Mouse (Mus musculus): ENCODE results near the gene Lsamp. TPM values are rescaled to one million over a fixed set of nuclear protein-coding genes. Genes with fewer than 3 reads are reported as not detected.

Gene Lsamp
- polyA plus RNA-seq, 1 experiment from 2014 or later = 1.5 TPM

DNA sequence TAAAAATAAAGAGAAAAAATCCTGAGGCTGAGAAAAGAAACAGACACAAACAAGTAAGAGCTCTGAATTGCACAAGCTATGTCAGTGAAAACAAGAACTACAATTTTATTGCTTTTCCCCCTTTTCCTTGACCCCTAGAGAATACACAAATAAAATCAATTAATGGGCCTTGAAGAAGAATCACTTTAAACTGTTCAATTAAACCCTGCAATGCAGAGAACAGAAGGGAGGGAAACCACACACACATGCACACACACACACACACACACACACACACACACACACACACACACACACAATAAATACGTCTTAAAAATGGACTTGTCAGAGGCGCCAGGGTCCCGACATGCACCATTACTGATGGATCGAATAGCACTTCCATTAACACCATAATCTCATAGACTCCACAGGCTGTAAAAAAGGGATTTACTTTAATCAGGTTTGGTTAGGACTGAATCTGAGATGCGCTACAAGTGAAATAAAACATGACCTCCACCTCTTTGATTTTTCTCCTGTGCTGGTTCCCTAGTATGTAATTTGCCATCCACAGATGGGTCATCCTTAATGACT lies 573.6 kb downstream of the Lsamp start:
- H3K4me1 ChIP-seq (replicated peaks; ENCODE audit: control insufficient read depth, insufficient read depth, low read length) = no peaks in the 10 kb centered on the region
- H3K4me3 ChIP-seq (ENCODE audit: low read depth, low read length) = no peak overlapping the region
- no peak overlapping the region for H3K27ac ChIP-seq (ENCODE audit: low read depth, low read length)
- WGBS = 76% methylated on average over 5 of the region's 5 CpGs
- no peak for TF ChIP-seq CTCF (IDR thresholded peaks at IDR 0.05; ENCODE audit: low read depth)
- H3K27me3 ChIP-seq (replicated peaks; ENCODE audit: control insufficient read depth, insufficient read depth, low read length) = no peaks in the 10 kb centered on the region
- ATAC-seq = no peak
- H3K4me2 ChIP-seq (replicated peaks; ENCODE audit: low read depth) = no peak overlapping the region
- no peaks in the 10 kb centered on the region for H3K9me3 ChIP-seq (ENCODE audit: control insufficient read depth)
- H3K9ac ChIP-seq (ENCODE audit: low read depth, low read length) = no peak overlapping the region
- H3K36me3 ChIP-seq (ENCODE audit: control insufficient read depth, insufficient read depth) = no peaks in the 10 kb centered on the region

DNA sequence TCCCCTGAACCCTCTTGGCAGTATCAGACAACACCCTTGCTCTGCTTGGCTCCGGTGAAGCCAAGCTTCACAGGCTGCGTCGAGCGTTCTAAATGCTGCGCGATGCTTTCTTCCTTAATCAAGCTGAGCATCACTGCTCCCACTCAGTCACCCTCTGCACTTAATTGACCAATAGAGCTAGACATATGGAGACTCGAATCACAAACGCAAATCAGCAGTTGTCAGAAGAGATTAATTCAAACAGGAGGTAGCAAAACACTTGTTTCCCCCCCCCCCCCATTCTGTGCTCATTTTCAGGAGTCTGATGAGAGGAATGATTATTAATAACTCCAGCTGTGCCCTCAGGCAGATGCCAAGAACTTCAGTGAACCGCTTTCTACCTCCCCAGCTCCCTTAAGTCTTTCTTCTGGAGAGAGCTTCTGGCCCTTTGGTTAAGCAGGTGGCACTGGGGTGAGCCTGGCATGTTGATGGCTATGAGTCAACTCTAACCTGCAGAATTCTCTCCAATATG lies 583.3 kb downstream of the Lsamp start:
- ATAC-seq = no peak
- Histone ChIP-seq H3K4me2 (replicated peaks; ENCODE audit: low read depth) (no peak overlapping the region), H3K36me3 (ENCODE audit: control insufficient read depth, insufficient read depth) (no peaks in the 10 kb centered on the region), H3K27me3 (replicated peaks; ENCODE audit: control insufficient read depth, insufficient read depth, low read length) (no peaks in the 10 kb centered on the region), H3K9me3 (ENCODE audit: control insufficient read depth) (no peaks in the 10 kb centered on the region), H3K9ac (ENCODE audit: low read depth, low read length) (no peak overlapping the region), H3K4me3 (ENCODE audit: low read depth, low read length) (no peak overlapping the region), H3K27ac (ENCODE audit: low read depth, low read length) (no peak overlapping the region), H3K4me1 (replicated peaks; ENCODE audit: control insufficient read depth, insufficient read depth, low read length) (no peaks in the 10 kb centered on the region)
- TF ChIP-seq CTCF (IDR thresholded peaks at IDR 0.05; ENCODE audit: low read depth) = no peak
- 89% methylated on average over 9 of the region's 9 CpGs for WGBS

GRCm38 (mm10) chr16:40572085-40572745 lies 588.1 kb downstream of the Lsamp start:
- 84% methylated on average over 12 of the region's 12 CpGs for WGBS
- H3K4me2 ChIP-seq (replicated peaks; ENCODE audit: low read depth) = no peak overlapping the region

DNA sequence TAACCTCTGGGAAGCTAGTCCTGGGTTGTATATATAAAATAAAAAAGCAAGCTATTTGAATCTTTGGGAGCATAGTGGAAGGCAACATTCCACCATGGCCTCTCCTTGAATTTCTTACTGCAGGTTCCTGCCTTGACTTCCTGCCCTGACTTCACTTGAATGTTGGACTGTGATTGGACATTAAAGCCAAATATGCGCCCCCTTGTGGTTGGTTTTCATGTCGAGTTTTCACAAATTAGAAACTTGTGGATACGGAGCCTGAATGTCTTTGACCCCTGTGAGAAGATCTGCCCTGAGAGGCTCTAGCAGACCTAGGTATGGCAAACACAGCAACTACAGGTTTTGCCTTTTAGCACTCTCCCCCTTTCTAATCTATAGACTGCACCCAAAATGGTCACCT lies 597.9 kb downstream of the Lsamp start:
- no peak overlapping the region for H3K4me3 ChIP-seq (ENCODE audit: low read depth, low read length)
- TF ChIP-seq CTCF (IDR thresholded peaks at IDR 0.05; ENCODE audit: low read depth) = no peak
- H3K4me2 ChIP-seq (replicated peaks; ENCODE audit: low read depth) = no peak overlapping the region
- WGBS = 60% methylated on average over 3 of the region's 3 CpGs
- H3K4me1 ChIP-seq (replicated peaks; ENCODE audit: control insufficient read depth, insufficient read depth, low read length) = no peaks in the 10 kb centered on the region
- no peaks in the 10 kb centered on the region for H3K27me3 ChIP-seq (replicated peaks; ENCODE audit: control insufficient read depth, insufficient read depth, low read length)
- no peak overlapping the region for H3K9ac ChIP-seq (ENCODE audit: low read depth, low read length)
- no peaks in the 10 kb centered on the region for H3K9me3 ChIP-seq (ENCODE audit: control insufficient read depth)
- H3K36me3 ChIP-seq (ENCODE audit: control insufficient read depth, insufficient read depth) = no peaks in the 10 kb centered on the region
- ATAC-seq = no peak
- no peak overlapping the region for H3K27ac ChIP-seq (ENCODE audit: low read depth, low read length)

More at GRCm38 (mm10) chr16:40572085-40572745, 588.1 kb downstream of the Lsamp start:
- no peaks in the 10 kb centered on the region for H3K27me3 ChIP-seq (replicated peaks; ENCODE audit: control insufficient read depth, insufficient read depth, low read length)
- no peak for ATAC-seq
- no peak overlapping the region for H3K9ac ChIP-seq (ENCODE audit: low read depth, low read length)
- H3K9me3 ChIP-seq (ENCODE audit: control insufficient read depth) = no peaks in the 10 kb centered on the region
- H3K4me1 ChIP-seq (replicated peaks; ENCODE audit: control insufficient read depth, insufficient read depth, low read length) = no peaks in the 10 kb centered on the region
- TF ChIP-seq CTCF (IDR thresholded peaks at IDR 0.05; ENCODE audit: low read depth) = no peak
- H3K27ac ChIP-seq (ENCODE audit: low read depth, low read length) = no peak overlapping the region
- no peak overlapping the region for H3K4me3 ChIP-seq (ENCODE audit: low read depth, low read length)
- H3K36me3 ChIP-seq (ENCODE audit: control insufficient read depth, insufficient read depth) = no peaks in the 10 kb centered on the region

GRCm38 (mm10) chr16:40593161-40593560 lies 609.0 kb downstream of the Lsamp start:
- Histone ChIP-seq H3K27me3 (replicated peaks; ENCODE audit: control insufficient read depth, insufficient read depth, low read length) (no peaks in the 10 kb centered on the region), H3K4me3 (ENCODE audit: low read depth, low read length) (no peak overlapping the region), H3K9ac (ENCODE audit: low read depth, low read length) (no peak overlapping the region), H3K27ac (ENCODE audit: low read depth, low read length) (no peak overlapping the region), H3K9me3 (ENCODE audit: control insufficient read depth) (no peaks in the 10 kb centered on the region), H3K4me2 (replicated peaks; ENCODE audit: low read depth) (no peak overlapping the region), H3K4me1 (replicated peaks; ENCODE audit: control insufficient read depth, insufficient read depth, low read length) (no peaks in the 10 kb centered on the region), H3K36me3 (ENCODE audit: control insufficient read depth, insufficient read depth) (no peaks in the 10 kb centered on the region)
- no peak for ATAC-seq
- 62% methylated on average over 6 of the region's 6 CpGs for WGBS
- TF ChIP-seq CTCF (IDR thresholded peaks at IDR 0.05; ENCODE audit: low read depth) = no peak

- Histone ChIP-seq H3K9me3 (ENCODE audit: control insufficient read depth) (no peaks in the 10 kb centered on the region), H3K4me1 (replicated peaks; ENCODE audit: control insufficient read depth, insufficient read depth, low read length) (no peaks in the 10 kb centered on the region), H3K9ac (ENCODE audit: low read depth, low read length) (no peak overlapping the region), H3K27me3 (replicated peaks; ENCODE audit: control insufficient read depth, insufficient read depth, low read length) (no peaks in the 10 kb centered on the region), H3K36me3 (ENCODE audit: control insufficient read depth, insufficient read depth) (no peaks in the 10 kb centered on the region), H3K4me3 (ENCODE audit: low read depth, low read length) (no peak overlapping the region), H3K4me2 (replicated peaks; ENCODE audit: low read depth) (no peak overlapping the region), H3K27ac (ENCODE audit: low read depth, low read length) (no peak overlapping the region)
- WGBS = 40% methylated on average over 4 of the region's 4 CpGs
- TF ChIP-seq CTCF (IDR thresholded peaks at IDR 0.05; ENCODE audit: low read depth) = no peak
- ATAC-seq = no peak
Observed at GRCm38 (mm10) chr16:40601431-40602387, 617.5 kb downstream of the Lsamp start.
